Mouse (Mus musculus) layer of hippocampus, adult 11-12 months (tissue): ENCODE measurements around the gene Mtg1.
"Not testable (repeated sequence)": the region's sequence is repeated elsewhere in the genome, so short reads cannot be mapped to it uniquely, and the experiment has no call there.

Experiments used
- DNase-seq: peaks from one replicate; pipeline ENCODE4 v3.0.0; 2022; ENCODE audit warnings: low spot score

The Mtg1 gene

DNA sequence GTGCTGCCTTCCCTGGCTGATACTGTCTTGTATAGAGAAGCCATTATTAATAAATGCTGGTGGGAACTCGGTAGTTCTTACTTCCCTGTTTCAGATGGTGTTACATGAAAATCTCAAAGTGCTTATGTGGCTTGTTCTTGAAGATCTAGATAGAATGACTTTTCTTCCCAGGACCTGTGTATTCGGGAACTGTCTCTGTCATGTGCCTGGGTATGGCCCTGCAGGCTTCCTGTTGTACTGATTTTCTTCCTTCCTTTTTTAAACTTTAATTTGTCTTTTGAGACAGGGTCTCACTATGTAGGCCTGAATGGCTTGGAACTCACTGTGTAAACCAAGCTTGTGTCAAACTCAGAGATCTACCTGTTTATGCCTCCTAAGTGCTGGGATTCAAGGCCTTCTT lies 9.5 kb upstream of the Mtg1 start:
- DNase-seq: no peak

DNA sequence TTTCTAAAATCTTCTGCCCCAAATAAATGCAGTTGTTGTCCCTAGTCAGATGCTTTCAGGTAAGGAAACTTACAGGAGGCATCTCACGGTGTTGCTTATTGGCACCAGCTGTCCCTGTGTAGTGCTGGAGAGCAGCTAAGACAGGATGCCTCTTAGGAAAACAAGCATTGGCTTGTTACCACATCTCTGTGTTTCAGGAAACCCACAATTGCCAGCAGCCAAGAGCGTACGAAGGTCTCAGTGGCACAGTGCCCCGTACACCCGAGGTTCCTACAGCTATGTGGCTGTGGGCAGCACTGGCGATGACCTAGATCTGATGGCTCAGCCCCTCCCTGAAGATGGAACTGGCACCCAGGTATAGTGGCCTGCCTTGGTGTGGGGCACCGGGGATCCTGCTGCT lies 5.2 kb upstream of the Mtg1 start:
- DNase-seq: not testable (repeated sequence)

DNA sequence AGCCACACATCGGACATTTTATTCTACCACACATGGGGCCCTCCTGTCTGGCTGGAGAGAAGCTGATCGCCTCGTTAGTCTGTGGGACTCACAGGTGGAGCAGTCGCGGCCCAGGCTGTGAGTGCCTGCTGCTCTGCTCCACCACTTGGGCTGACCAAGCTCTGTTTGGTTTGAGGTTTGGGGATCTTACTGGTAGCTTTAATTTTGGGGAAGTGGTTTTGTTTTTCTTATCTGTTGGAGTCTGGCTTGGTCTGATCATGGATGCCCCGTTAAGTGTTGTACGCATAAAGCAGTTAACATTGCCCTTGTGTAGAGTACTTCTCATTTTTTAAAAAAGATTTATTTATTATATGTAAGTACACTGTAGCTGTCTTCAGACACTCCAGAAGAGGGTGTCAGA lies 3.3 kb upstream of the Mtg1 start:
- DNase-seq: not testable (repeated sequence)

DNA sequence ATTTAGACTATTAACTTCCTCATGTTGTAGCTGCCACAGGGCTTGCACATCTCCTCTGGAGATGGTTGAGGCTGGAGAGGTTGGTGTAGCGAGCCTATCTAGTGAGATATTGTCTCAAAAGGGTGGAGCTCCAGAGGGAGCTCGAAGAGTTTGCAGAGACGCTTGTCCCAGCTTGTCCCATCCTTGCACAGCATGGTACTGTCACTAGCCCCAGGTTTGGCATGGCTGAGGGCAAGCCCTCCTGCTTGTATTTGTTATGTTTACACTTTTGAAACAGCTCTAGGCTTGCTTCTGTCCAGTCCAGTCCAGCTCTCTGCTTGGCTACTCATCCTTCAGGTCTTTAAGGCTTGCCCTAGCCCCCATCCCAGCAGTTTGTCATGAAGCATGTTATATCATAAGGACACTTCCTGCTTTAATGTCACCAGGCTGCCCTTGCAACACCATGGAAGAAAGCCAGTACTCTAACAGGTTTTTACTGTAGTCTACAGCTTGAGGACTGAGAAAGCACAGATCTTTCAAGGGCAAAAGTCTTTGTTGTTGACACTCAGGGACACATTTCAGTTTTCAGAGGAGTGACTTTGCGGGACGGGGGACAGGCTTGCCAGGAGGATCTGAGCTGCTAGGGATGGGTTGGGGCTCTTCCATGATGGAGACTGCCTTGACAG lies 2.1 kb upstream of the Mtg1 start:
- DNase-seq: no peak

DNA sequence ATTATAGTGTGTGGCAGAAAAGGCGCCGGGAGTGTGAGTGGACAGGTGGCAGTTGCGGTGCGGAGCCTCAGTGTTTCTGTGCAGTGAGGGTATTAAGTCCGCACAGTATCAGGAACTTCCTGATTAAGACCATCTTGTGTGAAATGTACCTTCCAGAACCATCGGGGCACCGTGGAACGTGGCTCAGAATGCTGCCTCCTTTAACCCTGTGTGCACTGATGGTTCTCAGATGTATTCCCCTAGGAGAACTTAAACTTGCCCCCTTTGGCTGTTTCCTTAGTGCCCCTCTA lies 602 bp downstream of the Mtg1 start:
- no peak for DNase-seq

DNA sequence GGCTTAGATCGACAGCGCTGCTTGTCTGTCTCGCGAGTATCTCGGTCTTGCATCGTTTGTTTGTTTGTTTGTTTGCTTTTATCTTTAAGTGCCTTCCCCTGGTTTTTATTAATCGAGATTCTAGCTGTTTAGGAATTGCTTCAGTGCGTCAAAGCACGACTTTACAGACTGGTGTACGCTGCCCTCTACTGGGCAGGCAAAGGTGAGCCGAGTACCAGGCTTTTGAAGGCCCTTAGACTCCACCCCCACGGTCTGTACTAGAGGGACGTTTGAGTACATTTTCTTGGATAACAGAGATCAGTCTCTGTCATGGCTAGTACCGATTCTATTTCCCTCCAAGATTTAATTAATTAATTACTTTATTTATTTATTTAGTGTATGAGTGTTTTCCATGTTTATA lies 4.0 kb downstream of the Mtg1 start:
- peak; percentile 72 for DNase-seq

DNA sequence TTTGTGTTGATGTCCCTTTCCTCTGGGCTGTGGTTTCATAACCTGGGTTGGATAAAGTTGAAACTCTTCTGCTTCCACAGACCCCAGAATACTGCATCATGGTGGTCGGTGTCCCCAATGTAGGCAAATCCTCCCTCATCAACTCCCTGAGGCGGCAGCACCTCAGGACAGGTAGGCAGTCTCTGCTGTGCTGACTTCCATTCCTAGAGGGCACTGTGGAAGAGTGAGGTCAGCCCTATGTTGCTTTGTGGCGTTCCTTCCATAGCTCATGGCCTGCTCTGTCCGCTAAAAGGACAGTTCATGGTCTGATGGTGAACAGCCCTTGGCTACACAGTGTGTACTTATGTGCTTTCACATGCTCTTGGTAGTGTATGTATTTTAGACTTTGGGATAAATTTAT lies 7.2 kb downstream of the Mtg1 start:
- no peak for DNase-seq

DNA sequence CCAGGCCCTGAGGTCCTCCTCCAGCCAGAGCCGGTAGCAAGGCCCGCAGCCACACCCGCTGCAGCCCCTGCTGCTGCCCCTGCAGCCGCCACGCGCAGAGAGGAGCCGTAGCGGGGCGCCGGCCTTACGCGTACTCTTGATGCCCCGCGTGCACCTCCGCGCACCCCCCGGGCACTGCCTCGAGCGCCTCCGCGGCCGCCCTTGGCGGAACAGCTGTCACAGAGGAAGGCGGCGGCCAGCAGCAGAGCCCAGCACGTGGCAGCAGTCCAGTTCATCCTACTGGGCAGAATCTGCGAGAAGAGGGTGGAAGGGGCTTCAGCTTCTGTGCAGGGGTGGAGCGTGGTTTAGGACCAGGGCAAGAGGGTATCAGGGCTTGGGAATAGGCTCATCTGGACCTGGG lies 16.0 kb downstream of the Mtg1 start:
- DNase-seq: peak; percentile 58

DNA sequence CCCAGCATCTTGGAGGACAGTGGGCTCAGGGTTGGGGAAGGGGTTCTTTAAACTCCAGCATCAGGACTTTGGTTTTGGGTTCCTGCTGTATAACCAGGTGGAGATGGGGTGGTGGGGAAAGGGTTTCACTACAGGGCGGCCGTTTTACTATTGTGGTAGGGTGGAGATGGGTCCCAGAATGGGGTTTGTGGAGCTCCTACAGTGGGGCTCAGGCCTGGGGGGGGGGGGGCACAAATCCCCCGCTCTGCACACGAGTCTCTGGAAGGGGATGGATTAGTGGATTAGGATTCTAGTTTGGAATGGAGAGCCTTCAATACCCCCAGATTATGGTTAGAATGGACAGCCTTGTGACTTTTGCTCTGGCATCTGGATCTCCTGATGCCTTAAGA lies 16.5 kb downstream of the Mtg1 start:
- no peak for DNase-seq

DNA sequence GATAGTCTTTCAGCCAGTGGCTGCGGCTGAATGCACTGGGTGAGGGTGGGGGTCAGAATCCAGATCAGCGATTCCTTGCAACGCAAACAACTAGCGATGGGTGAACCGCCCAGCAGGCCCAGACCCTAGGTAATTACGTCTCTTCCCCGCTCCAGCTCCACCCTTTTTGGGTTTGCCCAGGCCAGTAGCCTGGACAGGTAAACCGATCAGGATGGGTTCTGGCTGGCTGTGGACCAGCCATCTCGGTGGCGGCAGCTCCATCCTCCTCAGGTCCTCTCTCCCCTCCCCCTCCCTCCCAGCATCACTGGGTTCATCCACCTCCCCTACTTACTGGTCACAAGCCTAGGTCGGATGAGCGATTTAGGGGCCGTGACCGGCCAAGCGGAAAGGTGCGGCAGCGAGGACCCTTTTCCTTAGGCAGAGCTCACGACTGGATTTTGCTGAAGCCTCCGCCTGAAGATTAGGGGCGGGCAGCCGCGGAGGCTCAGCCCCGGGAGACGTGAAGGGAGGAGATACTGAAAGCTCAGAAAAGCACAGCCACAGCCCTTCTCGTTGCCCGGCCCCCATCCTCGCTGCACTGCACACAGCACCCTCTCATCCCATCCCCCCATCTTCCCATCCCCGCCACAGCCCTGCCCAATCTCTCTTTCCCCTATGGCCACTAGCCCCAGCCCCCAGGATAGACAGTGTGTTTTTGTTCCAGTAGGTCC lies 17.0 kb downstream of the Mtg1 start, which contains the start of gene Sprn:
Gene Sprn (minus strand): TSS at position 660 of the 710 bp plus-strand sequence.
- DNase-seq: peak; percentile 80

DNA sequence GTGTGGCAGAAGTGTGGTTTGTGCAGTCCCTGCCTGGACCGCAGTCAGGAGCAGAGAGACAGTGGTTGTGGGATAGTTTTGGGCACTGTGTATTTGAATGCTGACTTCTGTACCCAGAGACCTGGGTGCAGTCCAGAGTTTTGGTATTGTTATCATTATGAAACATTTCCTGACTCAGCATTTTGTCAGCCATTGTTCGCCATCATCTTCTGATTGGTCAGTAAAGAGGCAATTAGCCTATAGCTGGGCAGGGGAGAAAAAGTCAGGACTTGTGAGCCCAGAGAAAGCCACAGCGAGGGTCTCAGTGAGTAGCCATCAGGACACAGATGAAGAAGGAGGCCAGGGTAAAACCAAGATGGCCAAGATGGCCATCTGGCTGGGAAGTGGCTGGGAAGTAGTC lies 23.0 kb downstream of the Mtg1 start:
- no peak for DNase-seq

DNA sequence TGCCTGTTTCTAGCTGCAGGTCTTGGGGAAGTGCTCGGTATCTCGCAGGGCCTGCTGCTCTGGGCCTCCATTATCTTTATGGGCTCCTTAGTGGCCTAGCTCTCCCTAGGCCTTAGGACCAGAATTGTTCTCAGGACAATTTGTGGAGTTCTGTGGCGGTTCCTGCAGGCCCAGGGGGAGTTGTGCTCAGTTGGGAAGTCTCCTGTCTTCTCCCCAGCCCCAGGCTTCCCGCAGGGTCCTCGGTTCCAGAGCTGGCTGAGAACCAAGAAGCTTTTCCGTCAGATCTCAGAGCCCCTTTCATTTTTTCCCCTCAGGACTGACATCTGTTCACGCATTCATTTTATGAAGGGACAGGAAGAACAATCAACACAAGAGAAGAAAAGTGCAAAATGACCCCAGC lies 27.3 kb downstream of the Mtg1 start, which contains the start of gene Olfr522:
Gene Olfr522 (minus strand): TSS at position 101 of the 400 bp plus-strand sequence.
- DNase-seq: no peak

DNA sequence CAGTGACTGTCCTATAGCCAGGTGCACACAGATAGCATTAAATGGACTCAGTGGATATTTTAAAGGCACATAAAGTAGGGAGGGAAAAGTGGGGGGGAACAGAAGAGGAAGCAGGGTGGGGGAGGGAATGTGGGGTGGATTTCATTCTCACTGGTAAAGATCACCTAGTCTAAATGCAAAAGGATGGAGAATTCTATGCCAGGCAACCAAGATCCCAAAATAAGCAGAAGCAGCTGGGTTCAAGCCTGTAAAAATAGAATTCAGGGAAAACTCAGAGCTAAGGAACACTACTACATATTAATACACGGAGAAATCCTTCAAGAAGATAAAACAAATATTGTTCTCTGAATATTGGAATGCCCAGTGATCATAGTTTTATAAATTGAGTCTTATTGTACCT lies 30.6 kb downstream of the Mtg1 start:
- DNase-seq: no peak

DNA sequence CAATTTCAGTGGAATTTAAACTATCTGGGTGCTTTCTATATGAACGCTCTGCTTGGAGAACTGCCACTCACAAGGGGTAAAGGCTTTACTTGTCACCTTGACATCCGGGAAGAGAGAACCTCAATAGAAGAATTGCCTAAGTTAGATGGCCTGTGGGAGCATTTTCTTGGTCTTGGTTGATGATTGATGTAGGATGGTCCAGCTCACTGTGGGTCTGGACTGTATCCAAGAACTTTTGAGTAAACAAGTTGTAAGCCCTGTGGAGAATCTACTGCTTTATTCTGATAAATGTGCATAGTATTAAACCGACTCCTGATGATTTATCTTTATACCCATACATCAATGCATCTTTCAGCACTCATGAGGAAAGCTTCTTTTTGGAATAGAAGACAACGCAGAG lies 32.0 kb downstream of the Mtg1 start:
- no peak for DNase-seq

DNA sequence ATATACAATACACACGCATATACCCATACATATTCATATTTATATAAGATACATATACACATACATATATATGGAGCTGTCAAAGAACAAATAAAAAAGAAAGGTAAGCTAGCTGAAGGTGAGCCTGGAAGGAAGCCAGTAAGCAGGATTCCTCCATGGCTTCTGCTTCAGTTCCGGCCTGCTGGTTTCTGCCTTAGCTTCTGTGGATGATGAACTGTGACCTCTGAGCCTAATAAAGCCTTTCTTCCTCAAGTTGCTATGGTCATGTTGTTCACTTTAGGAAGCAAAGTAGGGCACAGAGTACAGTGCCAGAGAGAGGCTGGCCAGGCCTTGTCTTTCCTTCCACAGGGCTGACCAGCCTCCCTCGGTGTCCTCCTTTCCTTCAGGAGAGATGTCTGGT lies 33.5 kb downstream of the Mtg1 start:
- DNase-seq: no peak

DNA sequence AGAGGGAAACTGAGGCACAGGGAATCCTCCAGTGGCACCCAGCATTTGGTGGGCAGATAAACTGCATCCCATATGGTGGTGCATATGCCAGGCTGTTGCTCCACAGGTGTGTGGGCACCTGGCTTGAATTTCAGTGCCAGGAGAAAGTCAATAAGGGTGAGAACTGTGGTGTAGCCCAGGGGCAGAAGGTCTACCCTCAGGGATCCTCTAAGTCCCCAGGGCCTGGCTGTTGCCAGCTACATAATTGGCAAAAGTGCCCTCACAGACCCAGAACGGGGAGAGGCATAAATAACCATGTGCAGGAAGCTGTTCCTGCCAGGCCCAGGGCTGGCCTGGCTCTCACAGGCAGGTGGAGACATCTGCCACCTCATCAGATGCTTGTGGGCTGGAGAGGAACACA lies 35.6 kb downstream of the Mtg1 start, which contains the start of gene Olfr523:
Gene Olfr523 (plus strand): TSS at position 282 of the 400 bp plus-strand sequence.
- DNase-seq: no peak

DNA sequence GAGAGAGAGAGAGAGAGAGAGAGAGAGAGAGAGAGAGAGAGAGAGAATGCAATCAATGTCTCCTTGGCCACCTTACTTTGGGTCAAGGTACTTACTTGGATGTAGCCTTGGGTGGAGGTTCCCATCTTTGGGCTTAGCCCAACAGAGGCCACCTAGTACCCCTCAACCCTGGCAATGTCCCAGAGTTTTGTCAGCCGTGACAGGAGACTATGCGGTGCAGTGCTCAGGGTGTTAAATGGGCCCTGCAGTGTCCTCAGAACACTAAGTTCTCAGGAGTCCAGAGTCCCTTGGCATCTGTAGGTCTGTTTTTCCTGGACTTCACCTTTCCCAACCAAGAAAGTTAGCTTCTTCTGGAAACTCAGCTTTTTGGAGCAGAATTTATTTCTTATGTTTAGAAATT lies 41.8 kb downstream of the Mtg1 start:
- DNase-seq: no peak

DNA sequence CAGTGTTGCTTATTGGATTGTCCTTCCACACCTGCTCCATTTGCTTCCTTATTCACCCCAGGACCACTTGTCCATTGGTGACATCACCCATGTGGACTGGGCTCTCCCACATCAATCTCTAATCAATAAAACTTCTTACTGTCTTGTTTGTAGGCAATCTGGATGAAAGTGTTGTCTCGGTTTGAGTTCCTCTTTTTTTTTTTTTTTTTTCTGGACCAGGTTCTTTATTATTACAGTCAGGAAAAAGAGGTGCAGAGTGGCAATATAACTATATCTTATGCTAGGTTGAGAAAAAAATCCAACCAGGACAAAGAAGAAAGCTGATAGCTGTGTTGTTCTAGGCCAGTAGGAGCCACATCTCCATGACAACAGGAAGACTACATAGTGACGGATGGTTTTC lies 43.3 kb downstream of the Mtg1 start:
- DNase-seq: no peak

DNA sequence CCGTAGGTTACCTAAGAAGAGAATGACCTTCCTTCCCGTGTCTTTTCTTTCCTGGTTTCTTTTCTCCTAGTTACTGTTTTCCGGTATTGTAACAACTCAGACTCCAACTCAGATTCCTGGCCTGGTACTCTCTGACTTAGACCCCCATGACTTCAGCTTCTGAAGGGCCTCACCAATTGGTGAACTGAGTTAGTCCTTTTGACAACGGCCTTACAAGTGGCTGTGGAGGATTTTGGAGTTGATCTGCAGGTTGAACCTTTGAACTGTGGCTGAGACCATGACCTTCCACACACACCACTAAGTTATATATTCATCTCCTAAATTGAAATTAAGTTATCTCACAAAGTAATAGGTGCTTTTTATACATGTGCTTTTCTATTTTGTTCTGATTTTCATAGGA lies 46.8 kb downstream of the Mtg1 start:
- DNase-seq: no peak

DNA sequence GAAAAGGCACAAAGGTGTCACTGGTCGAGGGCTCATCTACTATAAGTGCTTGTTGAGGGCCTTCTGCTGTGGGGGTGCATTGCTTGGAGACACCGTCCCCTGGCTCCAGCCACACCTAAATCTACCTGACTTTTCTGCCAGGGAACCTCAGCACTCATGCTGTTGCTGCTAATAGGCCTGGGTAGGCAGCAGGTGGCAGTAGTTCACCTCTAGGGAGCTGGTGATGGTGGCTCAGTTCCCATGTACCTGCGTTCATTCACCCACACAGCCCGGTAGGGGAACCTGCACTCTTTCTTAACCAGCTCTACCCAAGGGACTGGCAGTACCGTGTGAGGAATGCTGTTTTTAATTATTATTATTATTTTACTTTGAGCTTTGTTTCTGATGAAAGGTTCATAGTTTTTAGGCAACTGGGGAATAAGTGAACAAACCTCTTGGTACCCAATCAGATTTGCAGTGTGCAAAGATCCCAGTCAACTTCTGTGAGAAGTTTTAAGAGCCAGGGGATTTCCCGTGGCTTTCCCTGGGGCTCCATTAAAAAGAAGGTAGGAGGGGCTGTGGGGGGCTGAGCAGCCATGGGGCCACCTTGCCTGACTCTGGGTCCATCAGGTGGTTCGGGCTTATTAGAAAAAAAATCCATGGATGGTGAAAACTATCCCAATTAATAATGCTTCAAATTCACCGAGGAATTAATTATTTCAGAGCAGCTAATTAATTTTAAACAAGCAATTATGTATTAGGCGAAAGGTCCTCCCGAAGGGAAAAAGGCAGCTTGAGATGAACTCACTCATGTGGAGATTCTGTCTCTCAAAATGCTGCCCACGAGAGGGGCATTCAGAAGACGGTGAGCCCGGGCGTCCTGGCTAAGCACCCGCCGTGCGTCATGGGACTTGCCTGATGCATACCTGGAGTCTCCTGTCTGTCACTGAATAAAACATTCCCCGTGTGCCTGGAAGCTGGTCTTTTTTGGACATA lies 49.6 kb downstream of the Mtg1 start:
- peak; percentile 58 for DNase-seq

DNA sequence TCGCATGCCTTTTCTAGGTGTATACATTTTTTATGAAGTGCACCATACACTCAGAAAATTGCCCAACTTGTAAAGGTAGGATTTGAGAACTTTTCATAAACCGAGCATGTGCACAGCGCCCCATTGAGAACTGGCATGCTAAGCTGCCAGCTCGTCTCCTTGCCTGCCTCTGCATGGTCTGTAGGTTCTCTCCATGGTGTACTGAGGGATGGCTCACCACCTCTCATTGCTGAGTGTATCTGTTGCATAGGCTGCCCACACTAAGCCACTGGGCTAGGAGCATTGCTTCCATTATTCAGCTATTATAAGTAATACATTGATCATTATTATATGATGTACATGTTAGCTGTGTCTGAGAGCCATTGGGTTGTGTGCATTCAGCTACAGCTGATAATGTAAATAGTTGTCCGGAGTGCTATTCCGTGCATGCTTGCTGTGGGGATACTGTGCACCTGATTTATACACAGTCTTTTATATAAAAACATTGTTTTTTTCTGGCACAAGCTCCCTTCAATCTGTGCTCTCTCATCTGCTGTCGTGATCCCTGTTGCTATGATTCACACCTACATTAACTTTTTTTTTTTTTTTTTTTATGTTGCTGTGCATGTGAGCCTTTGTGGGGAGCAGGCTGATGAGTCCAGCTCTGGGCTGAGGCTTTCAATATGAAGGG lies 50.5 kb downstream of the Mtg1 start:
- DNase-seq: peak; percentile 36
